Mouse (Mus musculus): ENCODE results near the gene Efna5.

The Efna5 gene

GRCm38 (mm10) chr17:62606681-62607080, 274.4 kb downstream of the Efna5 start:
- DNase-seq (ENCODE audit: low spot score), result no peak

- no peak for DNase-seq (ENCODE audit: low spot score)
These were observed 276.8 kb downstream of the Efna5 start for GRCm38 (mm10) chr17:62604309-62604708.

- DNase-seq (ENCODE audit: low spot score), result no peak
These were observed 277.5 kb downstream of the Efna5 start for GRCm38 (mm10) chr17:62603604-62604003.

GRCm38 (mm10) chr17:62598716-62599490, 282.2 kb downstream of the Efna5 start:
- DNase-seq (ENCODE audit: low spot score), result no peak

- no peak for DNase-seq (ENCODE audit: low spot score)
These were observed 288.6 kb downstream of the Efna5 start for GRCm38 (mm10) chr17:62592436-62593074.

- no peak for DNase-seq (ENCODE audit: low spot score)
These were observed 289.3 kb downstream of the Efna5 start for GRCm38 (mm10) chr17:62591581-62592435.

- DNase-seq (ENCODE audit: low spot score), result no peak
These were observed 290.2 kb downstream of the Efna5 start for GRCm38 (mm10) chr17:62590685-62591460.

- DNase-seq (ENCODE audit: low spot score), result no peak
These were observed 301.0 kb downstream of the Efna5 start for GRCm38 (mm10) chr17:62580127-62580526.

GRCm38 (mm10) chr17:62579618-62580017, 301.5 kb downstream of the Efna5 start:
- no peak for DNase-seq (ENCODE audit: low spot score)

GRCm38 (mm10) chr17:62574499-62575265, 306.4 kb downstream of the Efna5 start:
- DNase-seq (ENCODE audit: low spot score), result no peak

- no peak for DNase-seq (ENCODE audit: low spot score)
These were observed 311.0 kb downstream of the Efna5 start for GRCm38 (mm10) chr17:62570101-62570500.

GRCm38 (mm10) chr17:62568019-62568418, 313.1 kb downstream of the Efna5 start:
- DNase-seq (ENCODE audit: low spot score), result no peak

- no peak for DNase-seq (ENCODE audit: low spot score)
These were observed 315.5 kb downstream of the Efna5 start for GRCm38 (mm10) chr17:62565632-62566031.

GRCm38 (mm10) chr17:62562439-62562838, 318.7 kb downstream of the Efna5 start:
- no peak for DNase-seq (ENCODE audit: low spot score)

GRCm38 (mm10) chr17:62557215-62557614, 323.9 kb downstream of the Efna5 start:
- no peak for DNase-seq (ENCODE audit: low spot score)
